Mouse (Mus musculus): ENCODE data around the gene Adam30. TPM values are rescaled to one million over a fixed set of nuclear protein-coding genes. Genes with fewer than 3 reads are reported as not detected.
"Not testable (repeated sequence)": the region's sequence is repeated elsewhere in the genome, so short reads cannot be mapped to it uniquely, and the experiment has no call there.

The Adam30 gene
- polyA plus RNA-seq (2014; fragmentation: Nextera tagmentation; extraction: Ambion mirVana) = 0.06 TPM in 1 of 2 replicates, not detected in the other

DNA sequence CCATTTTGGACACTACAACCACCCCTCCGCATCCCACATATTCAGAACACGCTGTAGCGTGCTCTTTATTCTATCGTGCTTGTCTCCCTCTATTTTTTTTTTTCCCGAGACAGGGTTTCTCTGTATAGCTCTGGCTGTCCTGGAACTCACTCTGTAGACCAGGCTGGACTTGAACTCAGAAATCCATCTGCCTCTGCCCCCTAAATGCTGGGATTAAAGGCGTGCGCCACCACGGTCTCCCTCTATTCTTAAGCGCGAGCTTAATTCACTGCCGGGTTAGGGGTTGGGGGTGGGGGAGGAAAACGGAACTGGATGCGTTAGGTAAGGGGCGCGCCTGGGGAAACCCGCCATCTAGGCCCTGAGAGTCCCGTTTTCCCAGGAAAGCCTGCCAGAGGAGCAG, at the start of gene Adam30:
Gene Adam30, plus strand, starts transcription at position 301 of the 400 bp plus-strand sequence.
- Histone ChIP-seq H3K27ac (ENCODE audit: low read depth, low read length) (no peak within 1 kb of the TSS), H3K36me3 (ENCODE audit: control insufficient read depth, insufficient read depth, low read length) (no peaks in the 10 kb centered on the region), H3K4me2 (no peak within 1 kb of the TSS), H3K4me3 (ENCODE audit: low read depth, low read length) (no peak within 1 kb of the TSS), H3K27me3 (ENCODE audit: control insufficient read depth, insufficient read depth, low read length) (no peaks in the 10 kb centered on the region), H3K9me3 (replicated peaks; ENCODE audit: control insufficient read depth, low read length) (no peaks in the 10 kb centered on the region), H3K4me1 (ENCODE audit: control insufficient read depth, insufficient read depth, low read length) (no peaks in the 10 kb centered on the region), H3K9ac (ENCODE audit: low read depth, low read length) (no peak within 1 kb of the TSS)
- ATAC-seq (replicated peaks; ENCODE audit: insufficient number of reproducible peaks, low FRiP score, low TSS enrichment) = no peak
- WGBS (ENCODE audit: insufficient replicate concordance) = 78% methylated on average over 17 of the region's 17 CpGs

DNA sequence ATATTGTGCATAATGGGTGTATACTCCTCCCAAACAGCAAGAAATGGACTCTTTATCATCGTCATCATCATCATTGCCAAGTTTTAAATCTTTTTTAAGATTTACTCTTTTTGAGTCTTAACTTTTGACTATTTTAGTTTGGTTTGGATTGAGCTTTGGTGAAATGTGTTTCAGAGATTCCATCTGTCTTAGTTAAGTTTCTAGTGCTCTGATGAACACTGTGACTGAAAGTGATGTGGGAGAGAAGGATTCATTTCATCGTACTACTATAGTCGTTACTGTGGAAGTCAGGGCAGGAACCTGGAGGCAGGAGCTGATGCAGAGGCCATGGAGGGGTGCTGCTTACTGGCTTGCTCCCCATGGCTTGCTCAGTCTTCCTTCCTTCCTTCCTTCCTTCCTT, 42.2 kb upstream of the Adam30 start:
- H3K27ac ChIP-seq (ENCODE audit: low read depth, low read length) = no peak overlapping the region
- H3K4me1 ChIP-seq (ENCODE audit: control insufficient read depth, insufficient read depth, low read length) = no peaks in the 10 kb centered on the region
- 86% methylated on average over 3 of the region's 3 CpGs for WGBS (ENCODE audit: insufficient replicate concordance)
- no peak overlapping the region for H3K9ac ChIP-seq (ENCODE audit: low read depth, low read length)
- H3K9me3 ChIP-seq (replicated peaks; ENCODE audit: control insufficient read depth, low read length) = no peaks in the 10 kb centered on the region
- H3K36me3 ChIP-seq (ENCODE audit: control insufficient read depth, insufficient read depth, low read length) = peaks cover 25% of the 10 kb centered on the region
- H3K4me3 ChIP-seq (ENCODE audit: low read depth, low read length) = no peak overlapping the region
- no peak for ATAC-seq (replicated peaks; ENCODE audit: insufficient number of reproducible peaks, low FRiP score, low TSS enrichment)
- no peaks in the 10 kb centered on the region for H3K27me3 ChIP-seq (ENCODE audit: control insufficient read depth, insufficient read depth, low read length)
- H3K4me2 ChIP-seq = no peak overlapping the region

DNA sequence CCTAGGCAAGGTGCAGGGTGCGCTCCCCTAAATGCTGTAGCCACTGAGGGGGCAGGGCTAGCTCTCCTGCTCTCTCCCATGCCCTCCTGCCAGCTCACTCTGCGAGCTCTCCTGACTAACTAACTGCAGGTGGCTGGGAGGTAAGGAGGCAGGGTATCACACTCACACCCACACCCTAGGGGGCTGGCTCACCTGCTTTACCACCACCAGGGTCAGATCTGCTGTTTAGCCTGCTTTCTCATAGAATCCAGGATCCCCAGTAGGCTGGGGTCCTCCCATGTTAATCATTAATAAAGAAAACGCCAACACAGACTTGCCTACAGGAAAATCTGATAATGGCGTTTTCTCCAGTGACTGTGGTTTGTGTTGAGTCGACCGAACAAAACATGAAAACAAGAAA, 41.1 kb upstream of the Adam30 start:
- Histone ChIP-seq H3K9me3 (replicated peaks; ENCODE audit: control insufficient read depth, low read length) (no peaks in the 10 kb centered on the region), H3K4me2 (no peak overlapping the region), H3K4me3 (ENCODE audit: low read depth, low read length) (no peak overlapping the region), H3K9ac (ENCODE audit: low read depth, low read length) (no peak overlapping the region), H3K27me3 (ENCODE audit: control insufficient read depth, insufficient read depth, low read length) (no peaks in the 10 kb centered on the region), H3K36me3 (ENCODE audit: control insufficient read depth, insufficient read depth, low read length) (peaks cover 28% of the 10 kb centered on the region), H3K27ac (ENCODE audit: low read depth, low read length) (no peak overlapping the region), H3K4me1 (ENCODE audit: control insufficient read depth, insufficient read depth, low read length) (no peaks in the 10 kb centered on the region)
- WGBS (ENCODE audit: insufficient replicate concordance) = 81% methylated on average over 6 of the region's 6 CpGs
- no peak for ATAC-seq (replicated peaks; ENCODE audit: insufficient number of reproducible peaks, low FRiP score, low TSS enrichment)

DNA sequence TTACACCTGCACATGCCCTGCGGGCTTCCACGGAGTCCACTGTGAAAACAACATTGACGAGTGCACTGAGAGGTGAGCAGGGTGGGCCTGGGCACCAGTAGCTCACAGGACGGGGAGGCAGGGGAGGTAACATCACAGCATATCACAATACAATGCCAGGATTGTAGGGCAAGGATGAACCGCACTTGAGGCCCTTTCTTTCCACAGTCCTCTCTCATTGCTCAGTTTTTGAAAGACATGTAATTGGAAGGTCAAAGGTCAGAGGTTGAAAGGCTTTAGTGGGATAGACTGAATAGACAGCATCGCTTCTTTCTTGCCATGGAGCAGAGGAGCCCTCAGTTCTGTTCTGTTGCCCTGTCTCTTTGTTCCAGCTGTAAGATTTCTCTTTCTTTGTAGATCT, 39.5 kb upstream of the Adam30 start:
- ATAC-seq (replicated peaks; ENCODE audit: insufficient number of reproducible peaks, low FRiP score, low TSS enrichment) = no peak
- Histone ChIP-seq H3K27me3 (ENCODE audit: control insufficient read depth, insufficient read depth, low read length) (no peaks in the 10 kb centered on the region), H3K9me3 (replicated peaks; ENCODE audit: control insufficient read depth, low read length) (no peaks in the 10 kb centered on the region), H3K9ac (ENCODE audit: low read depth, low read length) (no peak overlapping the region), H3K27ac (ENCODE audit: low read depth, low read length) (no peak overlapping the region), H3K36me3 (ENCODE audit: control insufficient read depth, insufficient read depth, low read length) (peaks cover 28% of the 10 kb centered on the region), H3K4me2 (no peak overlapping the region), H3K4me3 (ENCODE audit: low read depth, low read length) (no peak overlapping the region), H3K4me1 (ENCODE audit: control insufficient read depth, insufficient read depth, low read length) (no peaks in the 10 kb centered on the region)
- 81% methylated on average over 6 of the region's 6 CpGs for WGBS (ENCODE audit: insufficient replicate concordance)

DNA sequence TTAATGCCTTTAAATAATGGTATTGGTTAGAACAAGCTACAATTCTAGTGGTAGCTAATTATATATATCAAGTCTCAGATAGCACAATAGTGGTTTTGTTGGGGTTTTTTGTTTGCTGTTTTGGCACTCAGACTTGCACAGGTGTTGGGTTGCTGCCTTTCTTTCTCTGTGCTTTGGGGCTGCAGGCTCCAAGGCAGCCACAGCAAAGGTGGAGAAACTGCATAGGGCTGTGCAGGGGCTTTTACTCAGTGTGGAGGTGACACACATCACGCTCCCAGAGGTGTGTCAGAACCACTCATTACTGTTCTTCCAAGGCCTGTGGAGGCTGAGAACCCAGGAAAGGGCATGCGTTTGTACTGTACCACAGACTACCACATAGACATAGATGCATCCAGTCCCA, 32.7 kb upstream of the Adam30 start:
- 86% methylated on average over 2 of the region's 2 CpGs for WGBS (ENCODE audit: insufficient replicate concordance)
- no peaks in the 10 kb centered on the region for H3K9me3 ChIP-seq (replicated peaks; ENCODE audit: control insufficient read depth, low read length)
- no peaks in the 10 kb centered on the region for H3K27me3 ChIP-seq (ENCODE audit: control insufficient read depth, insufficient read depth, low read length)
- no peak for ATAC-seq (replicated peaks; ENCODE audit: insufficient number of reproducible peaks, low FRiP score, low TSS enrichment)
- no peak overlapping the region for H3K9ac ChIP-seq (ENCODE audit: low read depth, low read length)
- no peaks in the 10 kb centered on the region for H3K4me1 ChIP-seq (ENCODE audit: control insufficient read depth, insufficient read depth, low read length)
- H3K36me3 ChIP-seq (ENCODE audit: control insufficient read depth, insufficient read depth, low read length) = peaks cover 25% of the 10 kb centered on the region
- no peak overlapping the region for H3K4me3 ChIP-seq (ENCODE audit: low read depth, low read length)
- H3K27ac ChIP-seq (ENCODE audit: low read depth, low read length) = no peak overlapping the region
- no peak overlapping the region for H3K4me2 ChIP-seq

DNA sequence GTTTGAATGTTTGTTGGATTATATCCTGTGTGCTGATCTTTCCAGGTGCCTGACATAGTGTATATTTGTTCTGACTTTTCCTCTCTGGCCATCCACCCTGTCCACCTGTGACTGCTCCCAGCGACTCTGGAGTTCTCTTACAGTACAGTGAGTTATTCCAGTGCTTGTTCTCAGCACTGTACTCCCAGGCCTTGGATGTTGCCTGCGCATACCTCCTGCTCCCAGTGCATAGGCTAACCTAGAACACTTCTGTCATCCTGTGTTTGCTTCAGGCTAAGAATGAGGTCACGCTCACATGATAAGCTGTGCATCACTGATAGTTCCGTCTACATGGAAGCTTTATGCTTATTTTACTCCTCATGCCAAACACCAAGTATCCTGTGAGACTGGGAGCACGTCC, 31.7 kb upstream of the Adam30 start:
- no peaks in the 10 kb centered on the region for H3K9me3 ChIP-seq (replicated peaks; ENCODE audit: control insufficient read depth, low read length)
- no peaks in the 10 kb centered on the region for H3K4me1 ChIP-seq (ENCODE audit: control insufficient read depth, insufficient read depth, low read length)
- no peak overlapping the region for H3K4me2 ChIP-seq
- ATAC-seq (replicated peaks; ENCODE audit: insufficient number of reproducible peaks, low FRiP score, low TSS enrichment) = no peak
- 58% methylated on average over 5 of the region's 5 CpGs for WGBS (ENCODE audit: insufficient replicate concordance)
- H3K9ac ChIP-seq (ENCODE audit: low read depth, low read length) = no peak overlapping the region
- no peaks in the 10 kb centered on the region for H3K27me3 ChIP-seq (ENCODE audit: control insufficient read depth, insufficient read depth, low read length)
- H3K36me3 ChIP-seq (ENCODE audit: control insufficient read depth, insufficient read depth, low read length) = peaks cover 25% of the 10 kb centered on the region
- no peak overlapping the region for H3K27ac ChIP-seq (ENCODE audit: low read depth, low read length)
- H3K4me3 ChIP-seq (ENCODE audit: low read depth, low read length) = no peak overlapping the region

DNA sequence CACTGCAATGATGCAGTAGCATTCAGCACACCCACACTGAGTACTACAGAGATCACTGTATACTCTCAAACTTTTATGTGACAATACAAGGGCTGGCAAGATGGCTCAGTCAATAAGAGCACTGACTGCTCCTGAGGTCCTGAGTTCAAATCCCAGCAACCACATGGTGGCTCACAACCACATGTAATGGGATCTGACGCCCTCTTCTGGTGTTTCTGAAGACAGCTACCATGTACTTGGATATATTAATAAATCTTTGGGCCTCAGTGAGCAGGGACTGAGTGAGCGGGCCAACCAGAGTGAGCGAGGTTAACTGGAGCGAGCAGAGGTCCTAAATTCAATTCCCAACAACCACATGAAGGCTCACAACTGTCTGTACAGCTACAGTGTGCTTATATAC, 28.3 kb upstream of the Adam30 start:
- H3K4me1 ChIP-seq (ENCODE audit: control insufficient read depth, insufficient read depth, low read length); H3K4me3 ChIP-seq (ENCODE audit: low read depth, low read length); H3K27me3 ChIP-seq (ENCODE audit: control insufficient read depth, insufficient read depth, low read length); ATAC-seq (replicated peaks; ENCODE audit: insufficient number of reproducible peaks, low FRiP score, low TSS enrichment); H3K9ac ChIP-seq (ENCODE audit: low read depth, low read length); H3K4me2 ChIP-seq; H3K9me3 ChIP-seq (replicated peaks; ENCODE audit: control insufficient read depth, low read length); H3K27ac ChIP-seq (ENCODE audit: low read depth, low read length): not testable (repeated sequence)
- H3K36me3 ChIP-seq (ENCODE audit: control insufficient read depth, insufficient read depth, low read length) = peaks cover 36% of the 10 kb centered on the region
- WGBS (ENCODE audit: insufficient replicate concordance) = 89% methylated on average over 4 of the region's 4 CpGs

DNA sequence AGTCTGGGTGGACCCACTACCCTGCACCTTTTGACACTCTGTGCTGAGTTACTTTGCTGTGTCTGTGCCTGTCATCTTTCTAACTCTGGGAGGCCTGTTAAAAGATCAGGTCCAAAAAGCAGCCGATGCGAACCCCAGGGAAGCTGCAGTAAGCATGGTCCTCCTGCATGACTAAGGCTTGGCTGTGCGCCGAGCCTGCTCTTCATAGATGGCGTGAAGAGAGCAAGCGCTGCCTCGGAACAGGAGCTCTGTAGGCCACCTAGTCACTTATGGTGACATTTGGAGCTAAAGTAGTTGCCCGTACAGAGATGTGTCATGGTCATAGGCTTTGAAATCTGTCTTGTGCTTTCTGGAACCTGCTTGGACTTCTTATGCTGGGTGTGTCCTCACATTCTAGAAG, 27.8 kb upstream of the Adam30 start:
- peaks cover 41% of the 10 kb centered on the region for H3K36me3 ChIP-seq (ENCODE audit: control insufficient read depth, insufficient read depth, low read length)
- H3K4me3 ChIP-seq (ENCODE audit: low read depth, low read length) = no peak overlapping the region
- no peak overlapping the region for H3K27ac ChIP-seq (ENCODE audit: low read depth, low read length)
- H3K9me3 ChIP-seq (replicated peaks; ENCODE audit: control insufficient read depth, low read length) = no peaks in the 10 kb centered on the region
- 92% methylated on average over 8 of the region's 8 CpGs for WGBS (ENCODE audit: insufficient replicate concordance)
- H3K27me3 ChIP-seq (ENCODE audit: control insufficient read depth, insufficient read depth, low read length) = no peaks in the 10 kb centered on the region
- H3K4me1 ChIP-seq (ENCODE audit: control insufficient read depth, insufficient read depth, low read length) = no peaks in the 10 kb centered on the region
- H3K4me2 ChIP-seq = no peak overlapping the region
- no peak for ATAC-seq (replicated peaks; ENCODE audit: insufficient number of reproducible peaks, low FRiP score, low TSS enrichment)
- H3K9ac ChIP-seq (ENCODE audit: low read depth, low read length) = no peak overlapping the region

DNA sequence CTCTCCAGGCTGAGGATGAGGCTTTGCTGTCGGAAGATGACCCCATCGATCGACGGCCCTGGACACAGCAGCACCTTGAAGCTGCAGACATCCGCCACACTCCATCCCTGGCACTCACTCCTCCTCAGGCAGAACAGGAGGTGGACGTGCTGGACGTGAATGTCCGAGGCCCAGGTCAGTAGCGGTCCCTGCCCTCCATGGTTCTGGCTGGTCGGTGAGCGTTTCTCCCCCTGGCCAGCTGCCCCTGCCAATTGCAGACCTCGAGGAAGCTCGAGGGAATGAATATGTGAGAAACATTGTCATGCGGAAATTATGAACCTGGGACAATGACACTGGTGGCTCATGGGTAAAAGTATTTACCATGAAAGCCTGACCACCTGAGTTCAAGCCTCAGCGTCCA, 19.0 kb upstream of the Adam30 start:
- Histone ChIP-seq H3K9ac (ENCODE audit: low read depth, low read length) (no peak overlapping the region), H3K27me3 (ENCODE audit: control insufficient read depth, insufficient read depth, low read length) (no peaks in the 10 kb centered on the region), H3K4me2 (no peak overlapping the region), H3K9me3 (replicated peaks; ENCODE audit: control insufficient read depth, low read length) (no peaks in the 10 kb centered on the region), H3K4me3 (ENCODE audit: low read depth, low read length) (no peak overlapping the region), H3K4me1 (ENCODE audit: control insufficient read depth, insufficient read depth, low read length) (no peaks in the 10 kb centered on the region), H3K27ac (ENCODE audit: low read depth, low read length) (no peak overlapping the region), H3K36me3 (ENCODE audit: control insufficient read depth, insufficient read depth, low read length) (peaks cover 54% of the 10 kb centered on the region)
- 84% methylated on average over 15 of the region's 15 CpGs for WGBS (ENCODE audit: insufficient replicate concordance)
- ATAC-seq (replicated peaks; ENCODE audit: insufficient number of reproducible peaks, low FRiP score, low TSS enrichment) = no peak

Data from heart, embryonic 11.5 days (tissue).